Mouse (Mus musculus) frontal cortex, postnatal 36 days (tissue): ENCODE data around the gene Fam92b.
A peak's percentile ranks its signal among the peaks of the same experiment; 100 is the strongest.

Experiments used
- DNase-seq, 2 experiments: peaks; one replicate each; pipeline ENCODE4 v3.0.0; 2022; ENCODE audit warnings: low spot score in 2 of 2

Gene Fam92b

DNA sequence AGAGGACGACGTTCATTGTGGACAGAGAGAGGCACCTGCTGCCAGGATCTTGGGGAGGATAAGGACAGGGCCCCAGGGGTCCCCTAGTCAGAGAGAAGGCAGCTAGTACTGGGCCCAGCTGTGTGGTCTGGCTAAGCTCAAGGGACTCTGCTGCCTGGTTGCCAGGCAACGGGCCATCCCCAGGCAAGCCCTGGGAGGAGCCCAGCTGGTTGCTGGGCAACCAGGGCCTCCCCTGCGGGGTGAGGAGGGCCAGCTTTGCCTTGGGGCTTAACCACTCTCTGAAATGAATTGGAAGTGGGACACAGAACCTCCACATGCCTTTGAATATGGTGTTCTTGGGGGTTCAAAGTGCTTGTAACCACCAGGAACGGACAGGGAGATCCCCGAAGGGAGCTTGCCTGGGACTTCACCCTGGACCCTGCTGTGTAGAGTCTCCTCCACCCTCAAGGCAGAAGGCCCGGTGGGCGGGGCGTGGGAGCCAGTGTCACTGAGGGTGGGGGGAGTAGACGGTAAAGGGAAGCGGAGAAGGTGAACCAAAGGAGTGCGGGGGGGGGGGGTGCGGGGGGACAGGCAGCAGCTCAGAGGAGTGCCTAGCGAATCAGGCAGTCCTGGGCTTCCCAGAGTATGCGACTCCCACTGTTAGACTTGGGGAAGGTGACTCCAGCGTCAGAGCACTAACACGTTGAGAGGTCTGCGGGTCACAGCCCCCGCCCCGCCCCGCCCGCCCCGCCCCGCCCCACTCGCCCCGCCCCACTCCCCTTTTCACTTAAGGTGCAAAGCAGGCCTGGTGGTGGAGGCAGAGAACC, at the start of gene Fam92b:
Gene Fam92b, minus strand, starts transcription at position 149 of the 806 bp plus-strand sequence.
- peak; percentile 57 to 65 for DNase-seq

DNA sequence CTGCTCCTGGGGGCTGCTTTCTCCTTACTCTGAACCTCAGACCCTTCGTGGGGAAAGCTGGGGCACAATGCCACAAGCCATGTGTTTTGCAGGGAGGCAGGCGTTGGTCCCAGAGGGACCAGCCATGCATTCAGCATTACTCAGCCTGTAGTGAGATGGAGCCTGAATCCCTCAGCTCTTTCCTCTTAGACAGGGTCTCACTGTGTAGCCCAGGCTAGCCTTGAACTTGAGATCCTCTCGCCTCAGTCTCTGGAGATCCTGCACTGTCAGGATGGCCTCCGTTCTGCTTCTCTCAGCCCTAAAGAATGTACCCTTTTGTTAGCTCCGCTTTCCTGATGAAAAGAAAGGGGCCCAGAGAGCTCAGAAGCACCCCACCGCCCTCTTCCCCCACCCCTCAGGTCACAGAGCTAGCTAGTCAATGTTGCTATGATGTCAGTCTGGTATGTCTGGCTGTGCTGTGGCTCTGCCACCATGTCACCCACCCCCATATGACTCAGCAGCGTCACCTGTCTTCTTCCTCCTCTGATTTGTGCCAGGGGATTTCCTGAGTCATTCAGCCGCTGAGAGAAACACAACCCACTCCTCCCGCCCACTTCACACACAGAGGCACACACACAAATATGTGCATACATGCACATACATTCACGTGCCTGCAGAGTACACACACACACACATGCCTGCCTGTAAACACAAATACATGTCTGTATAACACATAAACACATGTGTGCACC, 48.3 kb upstream of the Fam92b start:
- peak; percentile 83 for DNase-seq

DNA sequence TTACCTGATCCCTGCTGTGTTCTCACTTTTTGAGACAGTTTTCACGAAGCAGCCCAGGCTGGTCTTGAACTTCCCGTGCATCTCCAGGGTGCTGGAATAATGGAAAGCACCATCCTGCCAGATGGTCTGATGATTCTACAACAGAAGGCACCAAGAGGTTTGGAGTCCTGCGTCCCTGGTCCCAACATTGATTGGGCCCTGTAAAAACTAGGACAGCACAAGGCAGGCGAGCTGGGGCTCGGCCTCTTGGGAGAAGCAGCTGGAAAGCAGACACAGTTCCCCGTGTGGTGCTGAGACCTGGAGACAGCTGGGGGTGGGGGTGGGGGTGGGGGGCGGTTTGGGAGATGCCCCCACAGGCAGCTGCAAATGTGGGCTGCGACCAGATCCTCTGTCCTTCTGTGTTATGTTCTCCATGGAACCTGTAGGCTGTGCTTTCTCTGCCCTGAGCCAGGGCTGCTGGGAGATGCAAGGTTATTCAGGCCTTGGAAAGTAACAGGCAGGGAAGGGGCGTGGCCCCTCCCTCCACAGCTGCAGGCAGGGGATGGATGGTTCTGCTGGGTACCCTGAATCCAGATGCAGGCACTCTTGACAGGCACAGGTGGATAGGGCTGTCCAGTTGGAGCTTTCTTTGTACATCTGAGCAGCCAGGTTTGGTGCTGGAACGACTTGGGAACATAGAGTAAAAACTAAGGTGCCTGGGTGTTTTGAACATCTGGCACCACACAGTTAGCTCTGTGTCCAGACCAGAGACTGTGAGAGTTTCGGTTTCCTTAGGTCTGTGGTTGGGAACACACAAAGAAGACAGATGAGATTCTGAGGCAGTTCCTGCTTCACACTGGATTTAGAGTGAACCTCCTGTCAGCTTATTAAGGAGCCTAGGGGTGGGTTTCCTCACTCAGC, 47.5 kb upstream of the Fam92b start:
- DNase-seq, result no peak

DNA sequence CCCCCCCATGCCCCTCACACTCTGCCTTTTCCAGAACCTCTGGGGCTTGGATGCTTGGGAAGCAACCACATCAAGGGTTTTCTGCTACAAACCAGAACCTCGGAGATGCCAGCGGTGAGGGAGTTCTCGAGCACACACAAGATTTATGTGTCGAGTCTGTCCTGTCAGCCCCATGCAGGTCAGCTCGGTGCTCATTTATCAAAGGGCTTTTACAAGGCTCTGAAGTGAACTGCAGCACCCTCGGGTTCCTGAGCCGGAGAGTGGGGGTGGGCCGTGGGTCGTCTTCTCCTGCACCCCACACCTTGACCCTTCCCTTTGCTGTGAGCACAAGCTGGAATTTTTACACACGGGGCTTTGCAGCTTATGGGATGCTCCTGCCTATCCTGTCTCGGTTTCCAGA, 45.3 kb upstream of the Fam92b start:
- DNase-seq, result no peak

DNA sequence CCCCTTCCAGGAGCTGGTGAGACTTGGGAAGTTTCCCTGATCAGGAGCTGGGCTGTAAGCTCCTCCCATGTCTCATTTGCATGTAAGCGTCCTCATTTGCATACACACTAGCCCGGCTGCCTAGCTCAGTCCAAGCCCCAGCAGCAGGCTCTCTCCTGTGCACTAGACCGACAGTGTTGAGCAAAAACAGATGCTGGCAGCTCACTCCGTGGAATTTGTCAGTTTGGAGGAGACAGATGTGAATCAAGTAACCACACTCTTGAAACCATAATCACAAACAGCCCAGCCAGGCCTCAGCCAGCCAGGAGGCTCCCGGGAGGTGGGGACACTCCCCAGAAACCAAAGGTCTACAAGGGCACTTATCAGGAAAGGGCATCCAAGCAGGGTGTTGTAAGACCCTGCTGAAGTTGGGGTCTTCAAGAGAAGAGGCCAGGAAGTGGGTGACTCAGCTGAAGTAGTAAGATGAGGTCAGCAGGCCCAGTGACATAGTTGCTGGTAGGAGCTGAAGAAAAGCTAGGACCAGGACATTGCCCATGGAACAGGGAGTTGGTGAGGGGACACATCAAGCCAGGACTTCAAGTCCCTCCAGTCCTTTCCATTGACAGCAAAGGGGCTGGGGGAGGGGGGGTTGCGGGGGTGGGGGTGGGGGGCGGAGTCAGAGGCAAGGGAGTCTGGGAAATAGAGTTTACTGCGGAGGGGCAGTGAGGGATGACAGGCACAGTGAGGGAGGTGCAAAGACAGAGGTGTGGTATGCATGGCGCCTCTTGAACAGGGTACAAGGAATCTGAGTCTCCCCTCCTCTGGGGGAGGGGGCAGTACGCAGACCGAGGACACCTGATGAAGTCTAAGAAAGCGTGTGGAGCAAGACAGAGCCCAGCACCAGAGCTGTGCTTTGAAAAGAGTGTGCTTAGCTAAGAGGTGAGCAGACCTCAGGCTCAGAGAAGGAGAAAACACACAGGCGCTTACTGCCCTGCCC, 39.9 kb upstream of the Fam92b start:
- peak; percentile 25 to 32 for DNase-seq

DNA sequence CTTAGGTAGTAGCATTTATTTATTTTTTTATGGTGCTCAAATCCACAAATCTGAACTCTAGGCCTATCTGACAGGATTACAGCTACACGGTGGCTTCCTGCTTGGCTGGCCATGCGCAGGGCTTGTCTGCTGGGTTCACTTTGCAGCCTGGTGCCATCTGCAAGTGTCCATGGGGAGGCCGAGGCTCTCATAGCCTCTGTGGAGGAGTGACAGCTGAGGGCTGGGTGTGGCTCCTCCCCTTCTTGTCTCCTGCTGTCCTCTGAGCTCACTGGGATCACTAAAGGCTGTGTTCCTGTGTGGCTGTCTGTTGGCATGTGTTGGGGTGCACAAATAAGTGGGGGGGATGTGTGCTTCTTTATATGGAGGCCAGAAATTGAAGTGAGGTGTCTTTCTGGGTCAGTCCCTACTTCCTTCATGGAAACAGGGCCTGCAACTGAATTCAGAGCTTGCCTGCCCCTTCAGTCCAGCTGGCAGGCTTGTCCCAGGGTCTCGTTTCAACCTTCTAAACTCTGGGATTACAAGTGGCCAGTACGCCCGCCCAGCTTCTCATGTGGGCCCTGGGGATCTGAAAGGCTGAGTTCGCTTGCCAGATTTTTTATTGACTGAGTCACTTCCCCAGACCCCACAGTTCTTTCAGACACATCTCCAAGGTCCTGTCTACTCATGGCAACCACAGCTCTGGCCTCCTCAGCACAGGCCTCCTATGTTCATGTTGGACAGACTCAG, 38.3 kb upstream of the Fam92b start:
- no peak for DNase-seq

DNA sequence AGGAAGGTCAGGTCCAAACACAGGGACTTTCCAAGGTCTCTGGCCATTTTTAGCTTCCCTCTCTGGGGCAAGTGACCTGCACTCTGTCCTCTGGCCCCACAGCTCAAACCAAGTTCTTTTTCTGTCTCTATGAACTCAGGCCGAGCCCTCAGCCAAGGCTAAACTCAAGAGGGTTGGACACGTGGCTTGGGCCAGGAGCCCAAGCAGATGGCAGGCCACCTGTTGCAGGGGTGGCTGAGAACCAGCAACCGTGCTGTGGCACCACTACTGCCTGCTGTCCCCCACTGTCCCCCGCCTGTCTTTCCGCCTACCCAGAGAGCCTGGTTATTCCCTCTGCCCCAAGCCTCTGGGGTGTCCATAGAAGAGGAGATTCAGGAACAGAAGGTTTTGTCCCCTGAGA, 36.7 kb upstream of the Fam92b start:
- DNase-seq, result no peak

DNA sequence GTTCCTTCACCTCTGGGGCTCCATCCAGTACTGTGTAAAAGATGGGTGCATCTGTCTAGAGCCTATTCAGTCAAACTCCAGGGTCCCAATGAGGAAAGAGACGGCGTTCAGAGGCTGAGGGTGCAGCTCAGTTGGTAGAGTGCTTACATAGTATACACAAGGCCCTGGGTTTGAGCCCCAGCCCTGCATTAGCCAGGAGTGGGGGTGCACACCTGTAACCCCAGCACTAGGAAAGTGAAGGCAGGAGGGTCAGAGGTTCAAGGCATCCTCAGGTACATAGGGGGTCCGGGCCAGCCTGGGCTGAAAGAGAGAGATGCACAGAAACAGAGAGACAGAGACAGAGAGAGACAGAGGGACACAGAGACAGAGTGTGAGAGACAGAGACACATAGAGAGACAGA, 36.0 kb upstream of the Fam92b start:
- no peak for DNase-seq

DNA sequence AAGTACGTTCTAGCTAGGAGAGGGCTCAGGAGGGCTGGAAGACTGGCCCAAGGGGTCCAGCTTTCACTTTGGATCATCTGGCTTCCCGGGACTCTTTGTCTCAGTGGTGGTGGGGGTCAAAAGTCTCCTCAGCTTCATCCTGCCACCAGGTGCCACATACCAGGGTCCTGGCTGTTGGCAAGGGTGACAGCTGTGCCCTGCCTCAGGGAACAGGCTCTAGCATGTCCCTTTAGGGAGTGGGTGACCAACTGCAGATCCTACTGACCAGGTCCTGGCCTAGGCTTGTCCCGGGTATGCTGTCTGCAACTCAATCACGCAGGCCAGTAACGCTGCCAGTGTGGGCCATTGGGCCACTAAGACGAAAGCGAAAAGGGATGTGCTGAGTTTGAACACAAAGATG, 35.3 kb upstream of the Fam92b start:
- DNase-seq, result no peak

DNA sequence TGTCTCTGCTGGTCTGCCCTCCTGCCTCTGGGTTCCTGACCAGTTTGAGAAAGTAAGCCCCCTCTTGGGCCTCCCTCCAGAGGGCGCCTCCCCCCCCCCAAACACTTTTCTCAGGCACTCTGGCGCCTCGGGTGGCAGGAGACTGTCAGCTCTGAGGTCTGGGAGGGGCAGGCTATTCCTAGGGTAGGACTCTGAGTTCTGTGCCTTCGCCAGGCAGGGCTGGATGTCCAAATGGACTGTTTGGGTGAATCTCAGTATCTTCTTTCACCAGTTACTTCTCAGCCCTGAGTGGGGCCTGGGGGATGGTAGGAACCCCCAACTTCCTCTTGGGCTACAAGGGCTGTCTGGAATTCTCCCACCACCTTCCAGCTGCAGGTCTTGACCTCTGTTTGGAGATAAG, 34.1 kb upstream of the Fam92b start:
- DNase-seq, result no peak

DNA sequence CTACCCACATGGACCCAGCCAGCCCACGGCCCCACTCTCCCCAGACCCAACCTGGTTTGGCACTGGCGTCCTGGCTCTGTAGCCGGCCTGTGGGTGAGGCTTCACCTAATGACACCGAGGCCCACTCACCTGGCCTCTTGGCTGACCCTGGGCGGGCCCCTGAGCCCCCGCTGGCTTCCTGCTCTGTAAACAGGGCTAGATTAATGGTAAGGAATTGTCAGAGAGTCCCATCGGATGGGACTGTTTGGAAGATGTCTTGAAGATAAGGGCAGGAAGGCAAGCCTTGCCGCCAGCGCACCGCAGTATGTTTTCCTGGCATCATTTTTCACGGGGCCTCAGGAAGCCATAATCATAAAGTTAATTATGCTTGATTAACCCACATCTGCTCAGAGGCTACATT, 30.8 kb upstream of the Fam92b start:
- no peak for DNase-seq

DNA sequence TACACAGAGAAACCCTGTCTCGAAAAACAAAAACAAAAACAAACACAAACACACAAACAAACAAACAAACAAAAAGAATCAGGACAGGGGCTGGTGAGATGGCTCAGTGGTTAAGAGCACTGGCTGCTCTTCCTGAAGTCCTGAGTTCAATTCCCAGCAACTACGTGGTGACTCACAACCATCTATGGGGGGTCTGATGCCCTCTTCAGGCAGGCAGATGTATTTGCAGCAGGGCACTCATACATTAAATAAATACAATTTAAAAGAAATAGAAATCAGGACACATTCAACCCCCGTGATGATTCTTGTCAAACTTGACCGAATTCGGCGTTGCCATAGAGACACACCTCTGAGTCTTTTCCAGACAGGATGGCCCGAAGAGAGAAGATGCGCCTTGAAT, 30.1 kb upstream of the Fam92b start:
- DNase-seq, result no peak

DNA sequence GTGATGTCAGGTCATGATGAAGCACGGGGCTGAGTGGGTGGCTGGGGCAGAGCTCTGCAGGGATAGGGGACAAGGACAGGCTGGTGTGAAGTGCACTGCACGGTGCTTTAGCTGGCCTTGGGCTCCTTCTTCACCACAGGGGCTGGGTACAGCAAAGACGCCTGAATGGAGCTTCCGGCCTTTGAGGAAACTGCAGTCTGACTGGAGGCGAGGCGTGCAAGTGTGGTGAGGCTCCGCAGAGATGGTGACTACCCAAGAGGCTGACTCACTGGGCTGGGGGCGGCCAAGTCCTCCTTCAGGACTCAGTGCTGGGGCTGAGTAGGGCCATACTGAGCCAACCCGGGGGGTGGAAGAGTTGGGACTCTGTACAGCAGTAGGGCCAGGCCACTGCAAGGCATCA, 28.6 kb upstream of the Fam92b start:
- no peak for DNase-seq

DNA sequence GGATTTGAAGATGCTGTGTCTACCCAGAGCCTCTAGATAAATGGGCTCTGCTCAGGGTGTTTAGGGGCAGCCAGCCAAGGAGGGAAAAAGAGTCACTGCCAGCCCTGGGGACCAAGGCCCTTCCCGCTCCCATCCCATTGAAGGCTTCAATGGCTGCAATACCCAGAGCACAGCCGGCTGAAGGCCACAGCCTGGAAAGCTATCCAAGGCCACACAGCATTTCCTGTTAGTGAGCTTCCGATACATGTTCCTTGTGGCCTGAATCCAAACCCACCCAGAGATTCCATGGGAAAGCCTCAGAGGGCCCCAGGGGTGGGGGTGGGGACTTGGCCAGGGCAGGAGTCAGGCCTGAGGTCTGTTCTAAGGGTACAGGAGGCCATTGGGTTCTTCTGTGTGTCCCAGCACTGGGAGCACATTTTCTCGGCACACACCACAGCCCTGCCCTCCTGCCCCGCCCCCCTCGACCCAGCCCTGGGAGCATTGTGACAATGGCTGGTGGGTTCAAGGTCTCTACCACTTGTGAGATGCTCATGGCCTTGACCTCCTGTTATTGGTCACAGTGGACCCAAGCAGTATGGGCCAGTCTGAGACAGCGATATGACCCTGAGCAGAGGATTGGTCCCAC, 27.6 kb upstream of the Fam92b start:
- DNase-seq, result no peak

DNA sequence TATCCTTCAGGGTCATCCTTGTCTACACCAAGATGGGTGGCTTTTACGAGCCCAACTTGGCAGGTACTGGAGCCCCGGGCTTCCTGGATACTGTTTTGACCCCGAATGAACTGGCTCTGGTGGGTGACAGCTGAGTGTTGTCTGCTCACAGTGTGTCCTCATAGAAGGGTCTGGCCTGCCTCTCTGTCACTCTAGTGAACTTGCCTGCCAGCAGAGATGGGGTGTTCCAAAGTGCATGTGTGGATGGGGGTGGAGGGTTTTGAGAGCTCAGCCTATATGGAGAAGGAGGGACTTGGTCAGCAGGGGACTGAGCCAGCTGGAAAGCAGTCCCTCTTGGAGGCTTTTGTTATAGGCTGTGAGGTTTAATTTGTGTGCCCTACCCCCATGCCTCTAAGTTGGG, 25.3 kb upstream of the Fam92b start:
- no peak for DNase-seq

DNA sequence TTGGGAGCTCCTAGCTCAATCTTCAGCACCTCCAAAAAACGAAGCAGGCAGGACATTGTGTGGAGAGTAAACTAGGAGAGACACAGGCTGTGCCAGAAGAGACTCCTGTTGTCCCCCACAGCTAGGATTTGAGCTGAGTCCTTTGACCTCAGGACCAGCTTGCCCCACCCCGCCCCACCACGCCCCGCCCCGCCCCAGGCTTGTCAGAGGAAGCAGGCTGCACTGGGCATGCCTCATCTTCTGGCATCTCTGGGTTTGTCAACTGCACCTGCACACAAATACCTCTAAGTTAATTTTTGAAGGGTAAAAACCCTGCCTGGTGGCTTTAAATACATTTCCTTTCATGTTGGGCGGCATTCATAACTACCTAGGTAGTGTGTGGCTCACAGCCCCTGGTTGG, 24.1 kb upstream of the Fam92b start:
- no peak for DNase-seq

DNA sequence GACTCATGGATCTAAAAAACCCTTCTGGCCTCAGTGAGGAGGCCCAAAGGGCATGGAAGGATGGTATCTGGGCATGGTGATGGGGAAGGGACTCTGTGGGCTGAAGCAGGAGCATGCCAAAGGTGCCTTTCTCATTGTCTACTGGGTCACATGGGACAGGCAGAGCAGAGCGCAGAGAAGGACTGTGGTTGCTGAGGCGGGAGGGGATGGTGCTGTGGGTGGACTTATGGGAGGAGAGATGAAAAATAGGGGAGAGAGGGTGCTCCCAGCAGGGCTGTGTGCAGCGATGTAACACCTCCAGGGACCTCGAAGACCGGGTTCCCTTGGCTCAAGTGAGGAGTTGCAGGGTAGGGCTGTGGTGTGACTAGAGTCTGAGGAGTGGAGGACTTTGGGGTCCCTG, 14.9 kb upstream of the Fam92b start:
- DNase-seq, result no peak

DNA sequence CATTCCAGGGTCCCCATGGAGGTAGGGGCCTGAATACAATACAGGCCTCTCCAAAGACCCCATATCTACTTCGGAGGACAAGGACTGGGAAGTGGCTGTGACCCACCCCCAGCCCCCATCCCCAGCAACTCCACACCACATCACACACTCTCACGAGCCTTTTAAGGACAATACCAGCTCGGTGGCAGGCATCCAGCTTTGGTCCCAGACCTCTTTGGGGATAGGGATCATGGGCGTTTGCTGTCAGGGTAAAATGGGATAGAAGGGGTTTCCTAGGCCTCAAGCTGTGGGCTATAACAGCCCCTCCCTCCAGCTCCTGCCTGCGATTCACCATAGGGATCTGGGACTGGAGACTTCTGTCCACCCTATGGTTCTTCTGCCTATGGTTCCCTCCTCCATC, 14.4 kb upstream of the Fam92b start:
- DNase-seq, result no peak

DNA sequence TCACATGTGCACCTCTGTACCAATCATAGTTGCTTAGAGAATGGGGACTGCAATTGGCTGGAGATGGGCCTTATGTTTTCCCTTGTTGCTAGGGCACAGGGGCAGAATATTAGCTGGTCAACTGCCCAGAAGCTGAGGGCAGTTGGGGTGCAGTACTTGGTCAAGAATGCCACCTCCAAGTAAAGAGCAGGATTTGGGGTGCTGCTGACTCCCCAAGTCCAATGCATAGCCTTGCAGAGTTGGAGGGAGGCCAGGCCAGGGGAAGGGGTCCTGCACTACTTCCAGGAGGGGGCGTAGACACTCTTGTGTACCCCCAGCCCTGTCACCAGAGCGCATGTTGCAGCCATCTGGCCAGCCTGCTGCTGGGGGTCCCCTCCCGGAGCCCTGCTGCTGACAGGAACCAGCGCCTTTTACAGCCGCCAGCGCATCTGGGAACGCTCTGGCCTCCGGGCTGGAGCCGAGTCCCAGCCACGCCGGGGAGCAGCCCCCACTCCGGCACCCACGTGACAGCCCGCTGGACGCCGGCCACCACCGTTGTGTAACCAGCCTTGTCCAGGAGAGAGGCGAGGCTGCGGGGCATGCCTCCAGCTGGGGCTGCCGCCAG, 13.6 kb upstream of the Fam92b start:
- peak; percentile 85 to 89 for DNase-seq
